Mouse (Mus musculus) stomach, embryonic 14.5 days (tissue): ENCODE measurements around the gene Syn3. TPM values are rescaled to one million over a fixed set of nuclear protein-coding genes. Genes with fewer than 3 reads are reported as not detected.
A peak's percentile ranks its signal among the peaks of the same experiment; 100 is the strongest.

Source experiments
- ATAC-seq: fragments of 200-750 bp; cut with Nextera tagmentation; 2 replicates; pipeline ENCODE4 v1.8.0; 2017; ENCODE audit warnings: low read depth, moderate TSS enrichment; ENCODE audit not compliant: insufficient number of reproducible peaks, insufficient read depth, low FRiP score
- H3K27ac ChIP-seq: fragments of 300-500 bp; sonication (generic); 2 replicates; pipeline ENCODE4 v1.5.1; 2014; ENCODE audit warnings: mild to moderate bottlenecking, low read length, moderate library complexity, mixed read lengths
- H3K27me3 ChIP-seq: fragments of 300-500 bp; sonication (generic); 2 replicates; pipeline ENCODE4 v1.6.1; 2014; ENCODE audit warnings: low read length, control low read depth, mixed read lengths; ENCODE audit not compliant: control insufficient read depth, insufficient read depth
- H3K36me3 ChIP-seq: fragments of 300-500 bp; sonication (generic); 2 replicates; pipeline ENCODE4 v1.6.1; 2014; ENCODE audit warnings: mild to moderate bottlenecking, control low read depth, low read length, moderate library complexity, mixed read lengths; ENCODE audit not compliant: control insufficient read depth, insufficient read depth
- H3K4me1 ChIP-seq: fragments of 300-500 bp; sonication (generic); 2 replicates; pipeline ENCODE4 v1.6.1; 2014; ENCODE audit warnings: low read length, control low read depth, mixed read lengths; ENCODE audit not compliant: control insufficient read depth, insufficient read depth
- H3K4me2 ChIP-seq: fragments of 300-500 bp; sonication (generic); replicated peaks from 2 replicates; pipeline ENCODE4 v1.6.1; 2014; ENCODE audit warnings: low read depth, low read length, control low read depth
- H3K4me3 ChIP-seq: fragments of 300-500 bp; sonication (generic); 2 replicates; pipeline ENCODE4 v1.5.1; 2014; ENCODE audit warnings: low read depth, low read length, control low read depth
- H3K9ac ChIP-seq: fragments of 300-500 bp; sonication (generic); replicated peaks from 2 replicates; pipeline ENCODE4 v1.6.1; 2014; ENCODE audit warnings: low read depth, mild to moderate bottlenecking, control low read depth, low read length, moderate library complexity, mixed read lengths
- H3K9me3 ChIP-seq: fragments of 300-500 bp; sonication (generic); 2 replicates; pipeline ENCODE4 v1.6.1; 2016; ENCODE audit warnings: low read depth, low read length, control low read depth; ENCODE audit not compliant: control insufficient read depth
- WGBS: fragments of 180-500 bp; shearing (Covaris S2); extraction: QIAGEN DNeasy Blood & Tissue Kit; methylation state at CpG from one replicate; pipeline ENCODE4 v1.1.7; 2014; 5-methylcytosine and 5-hydroxymethylcytosine counted together
- polyA plus RNA-seq: library from polyadenylated mRNA; unstranded; fragments of >200 nt; fragmentation: Nextera tagmentation; extraction: Ambion mirVana; gene quantifications from 2 replicates; pipeline ENCODE4 v1.2.1, GENCODE M21; 2014

The Syn3 gene
- polyA plus RNA-seq, 1 experiment from 2014 or later: 5.8 TPM

- H3K36me3 ChIP-seq: peaks cover 4% of the 10 kb centered on the region; the same call in 1 of the 2 replicates
- no peaks in the 10 kb centered on the region for H3K27me3 ChIP-seq
- no peaks in the 10 kb centered on the region for H3K4me1 ChIP-seq
- H3K4me2 ChIP-seq: no peak overlapping the region
- H3K27ac ChIP-seq: no peak overlapping the region
- WGBS: 78% methylated on average over 10 of the region's 10 CpGs
- H3K9ac ChIP-seq: no peak overlapping the region
- ATAC-seq: no peak
- H3K4me3 ChIP-seq: no peak overlapping the region
- no peaks in the 10 kb centered on the region for H3K9me3 ChIP-seq
Measured at GRCm38 (mm10) chr10:86052818-86053522, 445.7 kb downstream of the Syn3 start.

DNA sequence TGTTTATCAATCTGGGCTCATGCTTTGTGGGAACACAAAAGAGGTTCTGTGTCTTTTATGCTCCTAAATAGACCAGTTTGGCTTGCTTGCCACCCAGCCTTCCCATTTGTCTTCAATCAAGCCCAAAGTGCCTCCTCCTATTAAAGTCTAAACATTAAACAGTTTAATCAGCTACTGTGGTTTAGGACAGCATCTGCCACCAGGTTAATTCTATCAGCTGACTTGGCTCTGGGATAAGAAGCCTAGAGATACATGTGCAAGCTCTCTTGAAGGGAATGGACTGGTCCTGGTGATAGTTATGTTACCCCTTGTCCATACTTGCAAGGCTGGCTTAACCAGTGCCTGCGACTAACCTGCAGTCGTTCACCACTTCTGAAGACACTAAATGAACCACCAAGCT lies 448.2 kb downstream of the Syn3 start:
- Histone ChIP-seq H3K27ac (no peak overlapping the region), H3K4me3 (no peak overlapping the region), H3K36me3 (peaks cover 8% of the 10 kb centered on the region; the same call in 1 of the 2 replicates), H3K9me3 (no peaks in the 10 kb centered on the region), H3K4me2 (no peak overlapping the region), H3K9ac (no peak overlapping the region), H3K27me3 (no peaks in the 10 kb centered on the region), H3K4me1 (no peaks in the 10 kb centered on the region)
- 78% methylated on average over 2 of the region's 2 CpGs for WGBS
- no peak for ATAC-seq

GRCm38 (mm10) chr10:86047786-86048185 lies 450.9 kb downstream of the Syn3 start:
- no peaks in the 10 kb centered on the region for H3K27me3 ChIP-seq
- WGBS: 88% methylated on average over 9 of the region's 9 CpGs
- H3K36me3 ChIP-seq: peaks cover 12% of the 10 kb centered on the region; the same call in 1 of the 2 replicates
- no peak overlapping the region for H3K4me2 ChIP-seq
- H3K4me1 ChIP-seq: no peaks in the 10 kb centered on the region
- H3K27ac ChIP-seq: no peak overlapping the region
- no peak overlapping the region for H3K9ac ChIP-seq
- H3K4me3 ChIP-seq: no peak overlapping the region
- H3K9me3 ChIP-seq: no peaks in the 10 kb centered on the region
- no peak for ATAC-seq

DNA sequence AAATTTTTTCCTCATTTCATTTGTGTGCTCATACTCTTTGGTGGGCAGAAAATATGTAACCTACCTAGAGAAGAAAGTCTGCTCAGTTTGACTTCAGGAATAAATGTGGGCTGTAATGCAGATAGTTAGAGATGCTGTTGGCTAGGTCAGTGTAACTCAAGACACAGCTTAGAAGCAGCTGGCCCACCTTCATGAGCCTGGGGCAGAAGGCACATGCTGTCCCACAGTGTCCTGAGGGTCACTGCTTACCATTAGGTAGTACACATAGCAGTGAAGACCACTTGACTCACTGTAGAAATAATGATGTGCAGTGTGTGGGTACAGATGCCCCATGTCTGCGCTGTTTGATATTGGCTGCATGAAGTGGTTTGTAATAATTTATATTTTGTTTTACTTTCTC lies 452.3 kb downstream of the Syn3 start:
- H3K9me3 ChIP-seq: no peaks in the 10 kb centered on the region
- peaks cover 12% of the 10 kb centered on the region; the same call in 1 of the 2 replicates for H3K36me3 ChIP-seq
- H3K4me1 ChIP-seq: no peaks in the 10 kb centered on the region
- H3K4me3 ChIP-seq: no peak overlapping the region
- no peak for ATAC-seq
- no peak overlapping the region for H3K4me2 ChIP-seq
- H3K27ac ChIP-seq: no peak overlapping the region
- H3K27me3 ChIP-seq: no peaks in the 10 kb centered on the region
- no peak overlapping the region for H3K9ac ChIP-seq
- WGBS: 89% methylated on average over 1 of the region's 1 CpGs

- no peak overlapping the region for H3K4me3 ChIP-seq
- no peaks in the 10 kb centered on the region for H3K4me1 ChIP-seq
- no peak overlapping the region for H3K27ac ChIP-seq
- WGBS: 91% methylated on average over 8 of the region's 8 CpGs
- H3K9ac ChIP-seq: no peak overlapping the region
- no peaks in the 10 kb centered on the region for H3K9me3 ChIP-seq
- ATAC-seq: no peak
- H3K36me3 ChIP-seq: peaks cover 12% of the 10 kb centered on the region; the same call in 1 of the 2 replicates
- H3K4me2 ChIP-seq: no peak overlapping the region
- no peaks in the 10 kb centered on the region for H3K27me3 ChIP-seq
Measured at GRCm38 (mm10) chr10:86044066-86044465, 454.6 kb downstream of the Syn3 start.

- H3K9me3 ChIP-seq: no peaks in the 10 kb centered on the region
- no peaks in the 10 kb centered on the region for H3K4me1 ChIP-seq
- WGBS: 86% methylated on average over 4 of the region's 4 CpGs
- no peak overlapping the region for H3K4me3 ChIP-seq
- H3K27me3 ChIP-seq: no peaks in the 10 kb centered on the region
- ATAC-seq: no peak
- no peak overlapping the region for H3K4me2 ChIP-seq
- no peak overlapping the region for H3K9ac ChIP-seq
- H3K36me3 ChIP-seq: peaks cover 12% of the 10 kb centered on the region; the same call in 1 of the 2 replicates
- H3K27ac ChIP-seq: no peak overlapping the region
Measured at GRCm38 (mm10) chr10:86043651-86044050, 455.0 kb downstream of the Syn3 start.

DNA sequence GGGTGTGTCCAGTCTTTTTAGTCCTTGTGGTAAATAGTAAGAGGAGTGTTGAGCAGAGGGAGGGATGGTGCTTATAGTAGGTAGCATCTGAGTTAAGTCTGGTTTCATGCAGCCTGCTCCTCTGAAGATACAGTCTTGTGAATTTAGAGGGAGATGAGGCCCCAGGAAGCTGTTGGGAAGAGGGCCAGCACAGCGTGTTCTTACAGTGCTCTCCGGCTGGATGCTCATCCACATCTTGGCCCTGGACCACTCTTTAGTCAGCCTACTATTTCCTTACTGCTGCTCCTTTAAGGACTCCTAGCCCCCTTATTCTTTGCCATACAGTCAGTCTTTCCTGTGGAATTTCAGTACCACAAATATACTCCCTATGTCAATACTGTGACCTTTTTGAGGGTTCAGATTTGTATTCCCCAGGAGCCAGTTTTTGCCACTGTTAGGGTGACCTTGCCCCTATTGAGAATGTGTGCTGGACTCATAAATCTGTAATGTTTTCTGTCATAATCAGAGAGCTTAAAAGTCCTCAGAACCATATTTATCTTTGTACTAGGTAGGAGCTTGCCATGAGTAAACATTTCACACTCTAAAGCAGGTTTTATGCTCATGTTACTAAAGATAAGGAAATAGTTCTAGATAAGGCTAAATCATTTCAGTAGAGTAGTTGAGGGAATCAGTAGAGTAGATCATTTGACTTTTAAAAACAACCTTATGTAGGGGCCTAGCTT lies 464.5 kb downstream of the Syn3 start:
- H3K27me3 ChIP-seq: no peaks in the 10 kb centered on the region
- WGBS: 85% methylated on average over 2 of the region's 2 CpGs
- no peak overlapping the region for H3K4me2 ChIP-seq
- no peak overlapping the region for H3K9ac ChIP-seq
- peak; percentile 82 for ATAC-seq
- H3K36me3 ChIP-seq: peaks cover 3% of the 10 kb centered on the region; the same call in 1 of the 2 replicates
- H3K4me1 ChIP-seq: peaks cover 3% of the 10 kb centered on the region; the same call in 1 of the 2 replicates
- H3K9me3 ChIP-seq: no peaks in the 10 kb centered on the region
- H3K27ac ChIP-seq: no peak overlapping the region
- no peak overlapping the region for H3K4me3 ChIP-seq

DNA sequence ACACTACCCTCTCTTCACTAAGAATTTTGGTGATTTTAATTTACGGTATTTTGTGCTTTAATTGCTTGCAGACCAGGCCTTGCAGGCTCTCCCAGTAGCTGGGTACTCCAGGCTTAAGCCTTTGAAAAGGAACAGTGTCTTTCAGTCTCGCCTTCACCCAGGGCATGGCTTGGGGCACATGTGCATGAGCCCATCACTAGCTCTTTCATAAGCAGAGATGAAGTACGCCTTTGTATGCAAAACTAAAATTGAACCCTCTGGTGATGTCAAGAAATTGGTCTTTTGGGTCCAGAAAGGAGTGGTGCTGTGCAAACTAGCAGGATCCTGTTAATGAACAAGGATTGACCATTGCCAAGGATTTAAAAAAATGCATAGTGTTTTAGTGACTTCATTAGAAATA lies 466.2 kb downstream of the Syn3 start:
- no peaks in the 10 kb centered on the region for H3K9me3 ChIP-seq
- no peak overlapping the region for H3K4me3 ChIP-seq
- ATAC-seq: no peak
- 82% methylated on average over 3 of the region's 3 CpGs for WGBS
- no peak overlapping the region for H3K27ac ChIP-seq
- no peak overlapping the region for H3K4me2 ChIP-seq
- H3K4me1 ChIP-seq: peaks cover 3% of the 10 kb centered on the region; the same call in 1 of the 2 replicates
- H3K36me3 ChIP-seq: peaks cover 3% of the 10 kb centered on the region; the same call in 1 of the 2 replicates
- no peak overlapping the region for H3K9ac ChIP-seq
- H3K27me3 ChIP-seq: no peaks in the 10 kb centered on the region
